ENCODE assay signal across 8 mouse cellular contexts in the genomic region with DNA sequence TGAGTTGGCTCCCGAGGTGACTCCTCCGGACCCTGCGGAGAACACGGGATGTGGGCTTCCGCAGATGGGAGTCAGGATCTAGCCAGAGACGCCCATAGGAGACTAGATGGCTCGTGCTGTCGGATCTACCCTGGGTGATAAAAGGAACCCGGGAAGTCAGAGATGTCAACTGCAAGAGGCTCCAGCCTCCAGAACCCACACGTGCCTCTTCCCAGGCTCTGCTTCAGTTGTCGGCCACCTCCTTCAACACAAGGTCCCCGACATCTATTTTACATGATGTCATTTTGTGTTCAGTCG. TPM values are rescaled to one million over a fixed set of nuclear protein-coding genes. Genes with fewer than 3 reads are reported as not detected.
DNase-seq lines count a peak whose midpoint lies in the region; ATAC-seq lines count a peak whose summit lies in the region.

No protein-coding gene starts in this region.

- intact Hi-C loops in left cerebral cortex, postnatal 36 days (cut with DNase I) = loop anchor here (2.0 to 5.0 kb wide), 3 partner anchors 311 to 879 kb away; no protein-coding TSS in a partner anchor

- H3K36me3 ChIP-seq in embryonic facial prominence, embryonic 13.5 days = no peaks in the 10 kb centered on the region
- H3K36me3 ChIP-seq in hindbrain, embryonic 15.5 days = no peaks in the 10 kb centered on the region
- H3K36me3 ChIP-seq in midbrain, embryonic 15.5 days (replicated peaks) = no peaks in the 10 kb centered on the region

- H3K4me3 ChIP-seq in embryonic facial prominence, embryonic 13.5 days = peak overlapping the region; percentile 60
- H3K4me3 ChIP-seq in hindbrain, embryonic 15.5 days = peak overlapping the region; percentile 67
- peak overlapping the region; percentile 66 for H3K4me3 ChIP-seq in midbrain, embryonic 15.5 days

- peak overlapping the region; percentile 79 for H3K9ac ChIP-seq in embryonic facial prominence, embryonic 13.5 days
- peak overlapping the region; percentile 71 for H3K9ac ChIP-seq in hindbrain, embryonic 15.5 days
- peak overlapping the region; percentile 78 for H3K9ac ChIP-seq in midbrain, embryonic 15.5 days

- H3K4me1 ChIP-seq in embryonic facial prominence, embryonic 13.5 days = no peaks in the 10 kb centered on the region
- no peaks in the 10 kb centered on the region for H3K4me1 ChIP-seq in hindbrain, embryonic 15.5 days (replicated peaks)
- peaks cover 3% of the 10 kb centered on the region; the same call in 1 of the 2 replicates for H3K4me1 ChIP-seq in midbrain, embryonic 15.5 days

- H3K4me2 ChIP-seq in embryonic facial prominence, embryonic 13.5 days = peak overlapping the region; percentile 65
- peak overlapping the region; percentile 63 for H3K4me2 ChIP-seq in hindbrain, embryonic 15.5 days
- peak overlapping the region; percentile 62 for H3K4me2 ChIP-seq in midbrain, embryonic 15.5 days

- WGBS in embryonic facial prominence, embryonic 13.5 days = 31% methylated on average over 13 of the region's 13 CpGs
- WGBS in hindbrain, embryonic 15.5 days = 31% methylated on average over 13 of the region's 13 CpGs
- 20% methylated on average over 13 of the region's 13 CpGs for WGBS in midbrain, embryonic 15.5 days

- H3K27me3 ChIP-seq in embryonic facial prominence, embryonic 13.5 days = peaks cover 4% of the 10 kb centered on the region; the same call in 1 of the 2 replicates
- no peaks in the 10 kb centered on the region for H3K27me3 ChIP-seq in hindbrain, embryonic 15.5 days
- no peaks in the 10 kb centered on the region for H3K27me3 ChIP-seq in midbrain, embryonic 15.5 days (replicated peaks)

- DNase-seq in layer of hippocampus, adult 11-12 months (ENCODE audit: low spot score) = peak; percentile 12
- no peak for DNase-seq in layer of hippocampus, adult 9-11 months
- DNase-seq in left cerebral cortex, postnatal 36 days (ENCODE audit: low spot score in 2 of 2) = no peak
- no peak for DNase-seq in adrenal gland, postnatal 14 days
- DNase-seq in kidney, adult 9 months = no peak

- H3K9me3 ChIP-seq in embryonic facial prominence, embryonic 13.5 days = no peaks in the 10 kb centered on the region
- H3K9me3 ChIP-seq in hindbrain, embryonic 15.5 days = no peaks in the 10 kb centered on the region
- no peaks in the 10 kb centered on the region for H3K9me3 ChIP-seq in midbrain, embryonic 15.5 days

- ATAC-seq in embryonic facial prominence, embryonic 13.5 days (ENCODE audit: insufficient number of reproducible peaks, insufficient read depth, low FRiP score, low TSS enrichment, low read depth) = 0 out of 2 replicates have a peak, but pooled peaks have one; percentile 45
- no peak for ATAC-seq in hindbrain, embryonic 15.5 days (ENCODE audit: low FRiP score, low read depth)
- no peak for ATAC-seq in midbrain, embryonic 15.5 days (replicated peaks)

- no peak overlapping the region for H3K27ac ChIP-seq in embryonic facial prominence, embryonic 13.5 days
- peak overlapping the region; percentile 83 for H3K27ac ChIP-seq in hindbrain, embryonic 15.5 days (replicated peaks)
- peak overlapping the region; percentile 86 for H3K27ac ChIP-seq in midbrain, embryonic 15.5 days

RNA-seq across cellular contexts. Expression of a gene that starts 0.7 kb away (rescaled TPM):
- polyA plus RNA-seq in embryonic facial prominence, embryonic 13.5 days (2015; fragmentation: Nextera tagmentation; extraction: Ambion mirVana) = 5.3 and 6.6 TPM in 2 replicates
- 8.9 and 9.6 TPM in 2 replicates for polyA plus RNA-seq in hindbrain, embryonic 15.5 days (2015; fragmentation: Nextera tagmentation; extraction: Ambion mirVana)
- 9.6 and 10.3 TPM in 2 replicates for polyA plus RNA-seq in midbrain, embryonic 15.5 days (2015; fragmentation: Nextera tagmentation; extraction: Ambion mirVana)
- total RNA-seq in left cerebral cortex, postnatal 36 days (2021) = 100 to 1,000 TPM; 225 to 247 TPM
- total RNA-seq in adrenal gland, postnatal 14 days (2021) = 4.9 and 5.9 TPM in 2 replicates
